Mouse (Mus musculus) myocyte (in vitro differentiated cells): ENCODE measurements at regions not wholly inside any gene's neighbourhood (a gene's known extent, or its start where the extent isn't known, plus 50 kb on each side); places are given as distances from the start of the nearest gene placed in this dataset.

Experiments used
- CEBPB ChIP-seq: IDR thresholded peaks from 2 replicates; pipeline ENCODE4 v1.6.1; 2011; ENCODE audit warnings: mild to moderate bottlenecking, moderate library complexity; ENCODE audit not compliant: poor library complexity, insufficient read depth, severe bottlenecking
- E2F4 ChIP-seq: IDR thresholded peaks from one replicate; pipeline ENCODE4 v1.6.1; 2011; ENCODE audit warnings: mild to moderate bottlenecking, control low read depth, moderate library complexity; ENCODE audit not compliant: insufficient read depth
- MYOD1 ChIP-seq, 3 experiments: IDR thresholded peaks; one replicate each; pipeline ENCODE4 v1.6.1; 2011; ENCODE audit warnings: control low read depth in 2 of 3, low read depth in 2 of 3, mild to moderate bottlenecking in 2 of 3, moderate library complexity in 1 of 3; ENCODE audit not compliant: insufficient read length in 2 of 3, control insufficient read depth in 1 of 3
- POLR2A ChIP-seq: IDR thresholded peaks from one replicate; pipeline ENCODE4 v1.6.1; 2011; ENCODE audit warnings: low read depth, mild to moderate bottlenecking, control low read depth, moderate library complexity; ENCODE audit not compliant: insufficient read length
- REST ChIP-seq: IDR thresholded peaks from one replicate; pipeline ENCODE4 v1.6.1; 2011; ENCODE audit warnings: mild to moderate bottlenecking, control low read depth, moderate library complexity; ENCODE audit not compliant: insufficient read depth, insufficient read length
- TCF12 ChIP-seq: IDR thresholded peaks from one replicate; pipeline ENCODE4 v1.6.1; 2011; ENCODE audit warnings: mild to moderate bottlenecking, control low read depth; ENCODE audit not compliant: poor library complexity, insufficient read depth, severe bottlenecking

DNA sequence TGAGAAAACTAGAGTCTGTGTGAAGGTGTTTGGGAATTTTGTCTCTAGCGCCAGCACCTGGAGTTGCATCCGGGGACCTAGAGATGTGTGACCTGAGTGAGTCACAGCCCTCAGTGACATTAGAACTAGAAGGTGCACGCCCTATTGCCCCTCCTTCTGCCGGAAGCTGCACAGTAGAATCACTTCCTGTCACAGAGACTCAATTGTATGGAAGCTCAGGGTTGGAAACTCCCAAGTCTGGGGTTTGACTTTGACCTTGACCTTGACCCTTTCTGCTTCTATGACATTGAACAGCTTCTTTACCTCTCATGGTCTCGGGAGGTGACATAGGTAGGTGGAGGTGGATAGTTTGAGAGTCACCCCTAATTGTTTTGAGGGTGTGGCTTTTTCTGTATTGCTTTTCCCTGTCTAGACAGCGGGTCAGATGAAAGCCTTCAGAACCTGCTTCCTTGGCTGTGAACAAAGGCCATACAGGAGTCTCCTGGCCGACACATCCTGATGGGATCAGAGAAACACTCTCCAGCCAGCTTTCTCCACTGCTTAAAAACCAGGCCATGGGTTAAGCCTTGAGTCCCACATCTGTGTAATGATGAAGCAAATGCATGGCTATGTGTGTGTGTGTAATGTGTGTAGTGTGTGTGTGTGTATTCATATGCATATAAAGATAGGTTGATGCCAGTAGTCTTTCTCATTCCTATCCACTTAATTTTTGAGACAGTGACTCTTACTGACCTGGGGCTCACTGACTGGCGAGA lies 328.7 kb downstream of the Gm45692 start:
- TF ChIP-seq REST (no peak), POLR2A (no peak), CEBPB (no peak), TCF12 (no peak), MYOD1 (IDR thresholded peaks at IDR 0.05; ENCODE audit: control insufficient read depth in 1 of 3, insufficient read length in 2 of 3, low read depth in 2 of 3) (no peak), E2F4 (no peak)
